Mouse (Mus musculus): ENCODE measurements at regions not wholly inside any gene's neighbourhood (a gene's known extent, or its start where the extent isn't known, plus 50 kb on each side); places are given as distances from the start of the nearest gene placed in this dataset.

DNA sequence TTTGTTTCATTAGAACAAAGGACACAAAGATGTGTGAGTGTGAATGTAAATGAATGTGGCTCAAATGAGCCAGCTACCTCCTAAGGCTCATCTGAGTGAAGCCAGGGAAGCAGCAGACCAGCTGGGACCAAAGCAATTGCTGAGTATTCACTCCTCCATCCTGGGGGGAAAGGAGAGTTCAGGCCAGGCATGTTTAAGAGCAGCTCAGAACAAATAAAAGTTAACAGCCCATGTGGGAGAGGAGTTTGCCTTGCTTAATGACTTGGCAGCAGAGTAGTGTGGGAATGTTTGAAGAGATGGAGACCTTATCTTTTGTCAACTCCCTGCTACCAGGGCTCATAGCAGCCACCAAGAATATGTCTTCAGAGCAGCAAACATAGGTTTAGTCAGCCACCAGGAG is 685.0 kb upstream of the Dpp10 start:
- TF ChIP-seq CTCF (IDR thresholded peaks at IDR 0.05; ENCODE audit: extremely low read depth, insufficient read depth, low read length) (no peak), POLR2A (IDR thresholded peaks at IDR 0.05; ENCODE audit: extremely low read depth, insufficient read depth, low read length) (no peak)
